12 mouse cellular contexts compared by ENCODE assay signal in the genomic region with DNA sequence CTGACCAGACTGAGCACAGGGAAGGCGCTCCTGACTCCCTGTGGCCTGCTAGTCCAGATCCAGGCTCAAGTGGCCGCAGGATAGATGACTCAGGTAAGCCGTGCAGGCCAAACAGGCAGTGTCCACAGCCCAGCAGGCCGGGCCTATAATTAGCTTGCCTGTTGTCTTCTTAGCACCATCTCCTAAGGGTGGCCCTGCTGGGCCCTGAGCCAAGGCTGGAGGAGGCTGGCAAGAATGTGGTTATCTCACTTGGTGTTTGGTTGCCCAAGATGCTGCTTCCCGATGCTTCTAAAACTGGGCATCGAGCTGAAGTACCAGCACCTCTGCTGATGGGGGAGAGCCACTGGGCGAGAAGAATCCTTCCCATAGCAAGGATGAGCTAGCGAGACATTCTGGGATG. TPM values are rescaled to one million over a fixed set of nuclear protein-coding genes. Genes with fewer than 3 reads are reported as not detected.
DNase-seq lines count a peak whose midpoint lies in the region; ATAC-seq and TF ChIP-seq lines count a peak whose summit lies in the region.
"Had no signal": no experiment of that assay in that cellular context is flagged by ENCODE, and none has a peak within 500 bp of the region (broad histone marks: within the 10 kb centered on the region; RNA-seq: fewer than 3 reads in every experiment).

No protein-coding gene starts in this region.

- no peaks in the 10 kb centered on the region for H3K9me3 ChIP-seq in heart, embryonic 10.5 days
- no peaks in the 10 kb centered on the region for H3K9me3 ChIP-seq in midbrain, postnatal 0 days (ENCODE audit: low read length)
- H3K9me3 ChIP-seq in forebrain, embryonic 16.5 days (ENCODE audit: control insufficient read depth, low read length) = no peaks in the 10 kb centered on the region
- H3K9me3 ChIP-seq: limb, embryonic 15.5 days; midbrain, embryonic 15.5 days had no signal

- no peak for TF ChIP-seq CTCF in midbrain, postnatal 0 days (IDR thresholded peaks at IDR 0.05)

- no peak for DNase-seq in heart, embryonic 10.5 days (ENCODE audit: low spot score)
- DNase-seq in heart, postnatal 25 days (ENCODE audit: low spot score) = no peak
- peak; percentile 60 for DNase-seq in 3T3-L1 (ENCODE audit: low read depth, low spot score)
- peak; percentile 47 for DNase-seq in cerebellum, adult 11 months
- DNase-seq in gastrocnemius, postnatal 36 days = peak; percentile 47 to 54
- no peak for DNase-seq in midbrain, postnatal 0 days (ENCODE audit: low spot score)
- DNase-seq in adrenal gland, adult 8-10 months = no peak
- DNase-seq: kidney, adult 11 months had no signal

- H3K4me2 ChIP-seq in midbrain, postnatal 0 days (ENCODE audit: low read depth, low read length, poor library complexity, severe bottlenecking) = no peak overlapping the region
- H3K4me2 ChIP-seq in forebrain, embryonic 16.5 days (ENCODE audit: low read length) = no peak overlapping the region
- H3K4me2 ChIP-seq: limb, embryonic 15.5 days; midbrain, embryonic 15.5 days had no signal

- H3K4me1 ChIP-seq in heart, embryonic 10.5 days = peaks cover 49% of the 10 kb centered on the region
- H3K4me1 ChIP-seq in midbrain, postnatal 0 days (ENCODE audit: insufficient read depth, low read length) = no peaks in the 10 kb centered on the region
- H3K4me1 ChIP-seq in forebrain, embryonic 16.5 days (replicated peaks; ENCODE audit: control insufficient read depth, insufficient read depth, low read length) = no peaks in the 10 kb centered on the region
- H3K4me1 ChIP-seq: midbrain, embryonic 15.5 days had no signal

- WGBS in heart, embryonic 10.5 days = 69% methylated on average over 8 of the region's 8 CpGs
- 87% methylated on average over 8 of the region's 8 CpGs for WGBS in midbrain, postnatal 0 days
- 76% methylated on average over 8 of the region's 8 CpGs for WGBS in forebrain, embryonic 16.5 days

- intact Hi-C loops in heart, postnatal 25 days (cut with DNase I) = loop anchor here (5.0 kb wide), 3 partner anchors 53 to 503 kb away; a partner anchor contains a TSS
- intact Hi-C loops in gastrocnemius, postnatal 36 days (cut with DNase I) = loop anchor here (5.0 to 10.0 kb wide), 5 partner anchors 53 to 503 kb away; a partner anchor contains a TSS

- no peak for ATAC-seq in midbrain, postnatal 0 days (ENCODE audit: low FRiP score)
- ATAC-seq in forebrain, embryonic 16.5 days = no peak
- ATAC-seq: forebrain, embryonic 14.5 days; midbrain, embryonic 15.5 days had no signal

- H3K27ac ChIP-seq in heart, embryonic 10.5 days = peak overlapping the region; percentile 50
- no peak overlapping the region for H3K27ac ChIP-seq in midbrain, postnatal 0 days (ENCODE audit: low read depth, low read length)
- no peak overlapping the region for H3K27ac ChIP-seq in forebrain, embryonic 16.5 days (ENCODE audit: low read length)
- H3K27ac ChIP-seq: limb, embryonic 15.5 days; midbrain, embryonic 15.5 days had no signal

- no peak overlapping the region for H3K9ac ChIP-seq in midbrain, postnatal 0 days (replicated peaks; ENCODE audit: low read length, poor library complexity, severe bottlenecking)
- no peak overlapping the region for H3K9ac ChIP-seq in forebrain, embryonic 16.5 days (replicated peaks; ENCODE audit: low read depth, low read length)
- H3K9ac ChIP-seq: limb, embryonic 15.5 days; midbrain, embryonic 15.5 days had no signal

- no peaks in the 10 kb centered on the region for H3K36me3 ChIP-seq in heart, embryonic 10.5 days
- H3K36me3 ChIP-seq in midbrain, postnatal 0 days (ENCODE audit: insufficient read depth, low read length) = no peaks in the 10 kb centered on the region
- no peaks in the 10 kb centered on the region for H3K36me3 ChIP-seq in forebrain, embryonic 16.5 days (ENCODE audit: control insufficient read depth, insufficient read depth)
- H3K36me3 ChIP-seq: limb, embryonic 15.5 days; midbrain, embryonic 15.5 days had no signal

- H3K4me3 ChIP-seq in heart, embryonic 10.5 days = no peak overlapping the region
- no peak overlapping the region for H3K4me3 ChIP-seq in midbrain, postnatal 0 days (ENCODE audit: low read depth, low read length)
- H3K4me3 ChIP-seq in forebrain, embryonic 16.5 days (replicated peaks; ENCODE audit: low read length) = no peak overlapping the region
- H3K4me3 ChIP-seq: limb, embryonic 15.5 days; midbrain, embryonic 15.5 days had no signal

- H3K27me3 ChIP-seq in heart, embryonic 10.5 days (ENCODE audit: insufficient read depth, poor library complexity, severe bottlenecking) = no peaks in the 10 kb centered on the region
- H3K27me3 ChIP-seq in midbrain, postnatal 0 days (ENCODE audit: insufficient read depth, low read length) = no peaks in the 10 kb centered on the region
- no peaks in the 10 kb centered on the region for H3K27me3 ChIP-seq in forebrain, embryonic 16.5 days (replicated peaks; ENCODE audit: control insufficient read depth, insufficient read depth, low read length)
- H3K27me3 ChIP-seq: limb, embryonic 15.5 days; midbrain, embryonic 15.5 days had no signal

RNA-seq across cellular contexts. Expression of a gene that starts 35.1 kb away (rescaled TPM):
- 55.6 and 71.2 TPM in 2 replicates for polyA plus RNA-seq in heart, embryonic 10.5 days (2016; fragmentation: Nextera tagmentation; extraction: Ambion mirVana)
- 10 to 100 TPM; 15.1 to 16.1 TPM for total RNA-seq in heart, postnatal 25 days (2021)
- 10 to 100 TPM; 12.3 to 14.7 TPM for total RNA-seq in gastrocnemius, postnatal 36 days (2021)
- 43.2 and 53.9 TPM in 2 replicates for total RNA-seq in midbrain, postnatal 0 days (2014; rRNA removed)
- 61.9 and 63.3 TPM in 2 replicates for polyA plus RNA-seq in midbrain, postnatal 0 days (2015; fragmentation: Nextera tagmentation; extraction: Ambion mirVana)
- total RNA-seq in adrenal gland, adult 8-10 months (2022) = 10 to 100 TPM; 22.0 to 23.9 (median 22.7) TPM
- 72.6 and 79.0 TPM in 2 replicates for polyA plus RNA-seq in forebrain, embryonic 16.5 days (2015; fragmentation: Nextera tagmentation; extraction: Ambion mirVana)

RNA-seq across cellular contexts. Expression of a gene that starts 46.0 kb away (rescaled TPM):
- 30.9 and 33.8 TPM in 2 replicates for polyA plus RNA-seq in heart, embryonic 10.5 days (2016; fragmentation: Nextera tagmentation; extraction: Ambion mirVana)
- total RNA-seq in heart, postnatal 25 days (2021) = 10 to 100 TPM; 57.3 to 60.3 TPM
- total RNA-seq in gastrocnemius, postnatal 36 days (2021) = 10 to 100 TPM; 40.7 to 43.4 TPM
- total RNA-seq in midbrain, postnatal 0 days (2014; rRNA removed) = 116 and 139 TPM in 2 replicates
- 23.8 and 28.5 TPM in 2 replicates for polyA plus RNA-seq in midbrain, postnatal 0 days (2015; fragmentation: Nextera tagmentation; extraction: Ambion mirVana)
- total RNA-seq in adrenal gland, adult 8-10 months (2022) = 10 to 100 TPM; 76.8 to 85.9 (median 84.7) TPM
- 38.0 TPM in 2 replicates for polyA plus RNA-seq in forebrain, embryonic 16.5 days (2015; fragmentation: Nextera tagmentation; extraction: Ambion mirVana)

RNA-seq across cellular contexts. Expression of a gene that starts 51.4 kb away (rescaled TPM):
- polyA plus RNA-seq in heart, embryonic 10.5 days (2016; fragmentation: Nextera tagmentation; extraction: Ambion mirVana) = 49.6 and 51.7 TPM in 2 replicates
- total RNA-seq in heart, postnatal 25 days (2021) = 10 to 100 TPM; 64.4 to 80.8 TPM
- 10 to 100 TPM; 50.4 to 51.2 TPM for total RNA-seq in gastrocnemius, postnatal 36 days (2021)
- total RNA-seq in midbrain, postnatal 0 days (2014; rRNA removed) = 47.8 and 57.0 TPM in 2 replicates
- 40.0 and 43.1 TPM in 2 replicates for polyA plus RNA-seq in midbrain, postnatal 0 days (2015; fragmentation: Nextera tagmentation; extraction: Ambion mirVana)
- 100 to 1,000 TPM in 3 of 4 experiments, 10 to 100 TPM in 1; 97.5 to 131 (median 112) TPM for total RNA-seq in adrenal gland, adult 8-10 months (2022)
- polyA plus RNA-seq in forebrain, embryonic 16.5 days (2015; fragmentation: Nextera tagmentation; extraction: Ambion mirVana) = 65.9 and 69.4 TPM in 2 replicates

Comparison
In these comparisons a context has a peak if more than half of its experiments do, and no peak if none do; other contexts are left out.
1. DNase-seq: peak in 3T3-L1 (single experiment), cerebellum, adult 11 months (single experiment) and gastrocnemius, postnatal 36 days (2 of 2); none in heart, embryonic 10.5 days (single experiment), heart, postnatal 25 days (single experiment), midbrain, postnatal 0 days (single experiment) and adrenal gland, adult 8-10 months (single experiment).